Mouse (Mus musculus): Measurements from ENCODE around the gene Dyrk1a. TPM values are rescaled to one million over a fixed set of nuclear protein-coding genes. Genes with fewer than 3 reads are reported as not detected.

The Dyrk1a gene
- total RNA-seq, 2 experiments from 2014 or later = 92.3 to 97.4 TPM

GRCm38 (mm10) chr16:94586349-94586990 is 16.7 kb downstream of the Dyrk1a start:
- intact Hi-C loops (cut with DNase I) = no loop called here
- no peak for DNase-seq (ENCODE audit: low spot score in 2 of 2)

GRCm38 (mm10) chr16:94587461-94587860 is 17.7 kb downstream of the Dyrk1a start:
- intact Hi-C loops (cut with DNase I) = no loop called here

GRCm38 (mm10) chr16:94588171-94588570 is 18.4 kb downstream of the Dyrk1a start:
- intact Hi-C loops (cut with DNase I) = no loop called here
- no peak for DNase-seq (ENCODE audit: low spot score in 2 of 2)

More at GRCm38 (mm10) chr16:94587461-94587860, 17.7 kb downstream of the Dyrk1a start:
- DNase-seq (ENCODE audit: low spot score in 2 of 2) = no peak

- no peak for DNase-seq (ENCODE audit: low spot score in 2 of 2)
- intact Hi-C loops (cut with DNase I) = no loop called here
Measured at GRCm38 (mm10) chr16:94588974-94589373, 19.2 kb downstream of the Dyrk1a start.

- intact Hi-C loops (cut with DNase I) = no loop called here
- no peak for DNase-seq (ENCODE audit: low spot score in 2 of 2)
Measured at GRCm38 (mm10) chr16:94589648-94590047, 19.8 kb downstream of the Dyrk1a start.

- no peak for DNase-seq (ENCODE audit: low spot score in 2 of 2)
Measured at GRCm38 (mm10) chr16:94590214-94590613, 20.4 kb downstream of the Dyrk1a start.

GRCm38 (mm10) chr16:94590977-94591376 is 21.2 kb downstream of the Dyrk1a start:
- DNase-seq (ENCODE audit: low spot score in 2 of 2) = no peak
- intact Hi-C loops (cut with DNase I) = no loop called here

More at GRCm38 (mm10) chr16:94590214-94590613, 20.4 kb downstream of the Dyrk1a start:
- intact Hi-C loops (cut with DNase I) = no loop called here

- intact Hi-C loops (cut with DNase I) = no loop called here
- no peak for DNase-seq (ENCODE audit: low spot score in 2 of 2)
Measured at GRCm38 (mm10) chr16:94591536-94591935, 21.7 kb downstream of the Dyrk1a start.

GRCm38 (mm10) chr16:94596633-94597032 is 26.8 kb downstream of the Dyrk1a start:
- intact Hi-C loops (cut with DNase I) = no loop called here
- no peak for DNase-seq (ENCODE audit: low spot score in 2 of 2)

GRCm38 (mm10) chr16:94597640-94598039 is 27.8 kb downstream of the Dyrk1a start:
- DNase-seq (ENCODE audit: low spot score in 2 of 2) = no peak

GRCm38 (mm10) chr16:94599977-94600724 is 30.3 kb downstream of the Dyrk1a start:
- DNase-seq (ENCODE audit: low spot score in 2 of 2) = no peak
- intact Hi-C loops (cut with DNase I) = no loop called here

More at GRCm38 (mm10) chr16:94597640-94598039, 27.8 kb downstream of the Dyrk1a start:
- intact Hi-C loops (cut with DNase I) = no loop called here

- DNase-seq (ENCODE audit: low spot score in 2 of 2) = no peak
- intact Hi-C loops (cut with DNase I) = no loop called here
Measured at GRCm38 (mm10) chr16:94601089-94601488, 31.3 kb downstream of the Dyrk1a start.

- DNase-seq (ENCODE audit: low spot score in 2 of 2) = peak; percentile 46 to 50
- intact Hi-C loops (cut with DNase I) = no loop called here
Measured at GRCm38 (mm10) chr16:94601540-94601953, 31.7 kb downstream of the Dyrk1a start.

- no peak for DNase-seq (ENCODE audit: low spot score in 2 of 2)
- intact Hi-C loops (cut with DNase I) = no loop called here
Measured at GRCm38 (mm10) chr16:94602188-94602587, 32.4 kb downstream of the Dyrk1a start.

GRCm38 (mm10) chr16:94602730-94603129 is 32.9 kb downstream of the Dyrk1a start:
- no peak for DNase-seq (ENCODE audit: low spot score in 2 of 2)
- intact Hi-C loops (cut with DNase I) = no loop called here

- intact Hi-C loops (cut with DNase I) = no loop called here
- no peak for DNase-seq (ENCODE audit: low spot score in 2 of 2)
Measured at GRCm38 (mm10) chr16:94606169-94606568, 36.4 kb downstream of the Dyrk1a start.

GRCm38 (mm10) chr16:94607468-94607867 is 37.7 kb downstream of the Dyrk1a start:
- intact Hi-C loops (cut with DNase I) = no loop called here
- DNase-seq (ENCODE audit: low spot score in 2 of 2) = no peak

- intact Hi-C loops (cut with DNase I) = no loop called here
- no peak for DNase-seq (ENCODE audit: low spot score in 2 of 2)
Measured at GRCm38 (mm10) chr16:94608706-94609594, 39.1 kb downstream of the Dyrk1a start.

GRCm38 (mm10) chr16:94612573-94612972 is 42.8 kb downstream of the Dyrk1a start:
- intact Hi-C loops (cut with DNase I) = no loop called here
- DNase-seq (ENCODE audit: low spot score in 2 of 2) = no peak

GRCm38 (mm10) chr16:94617255-94617654 is 47.4 kb downstream of the Dyrk1a start:
- no peak for DNase-seq (ENCODE audit: low spot score in 2 of 2)
- intact Hi-C loops (cut with DNase I) = loop anchor here (5.0 kb wide), 2 partner anchors 45 to 90 kb away; partner anchors contain the start of genes Dyrk1a and Vps26c
